Comparison of ENCODE assay signal across 25 mouse cellular contexts in genomic region chr8:103281801-103282200, GRCm38 (mm10).
A peak's percentile ranks its signal among the peaks of the same experiment; 100 is the strongest.
DNase-seq lines count a peak whose midpoint lies in the region; ATAC-seq and TF ChIP-seq lines count a peak whose summit lies in the region.
"Had no signal": no experiment of that assay in that cellular context is flagged by ENCODE, and none has a peak within 500 bp of the region (broad histone marks: within the 10 kb centered on the region; RNA-seq: fewer than 3 reads in every experiment).

No protein-coding gene starts in this region.

- H3K36me3 ChIP-seq in kidney, postnatal 0 days (ENCODE audit: insufficient read depth, low read length) = no peaks in the 10 kb centered on the region
- H3K36me3 ChIP-seq: embryonic facial prominence, embryonic 12.5 days; embryonic facial prominence, embryonic 15.5 days; hindbrain, embryonic 13.5 days; intestine, embryonic 15.5 days had no signal

- H3K4me1 ChIP-seq in kidney, postnatal 0 days (replicated peaks; ENCODE audit: insufficient read depth, low read length) = no peaks in the 10 kb centered on the region
- H3K4me1 ChIP-seq: embryonic facial prominence, embryonic 12.5 days; embryonic facial prominence, embryonic 15.5 days; hindbrain, embryonic 13.5 days; intestine, embryonic 15.5 days had no signal

- H3K4me3 ChIP-seq in kidney, postnatal 0 days (replicated peaks; ENCODE audit: low read depth, low read length) = no peak overlapping the region
- H3K4me3 ChIP-seq: embryonic facial prominence, embryonic 12.5 days; embryonic facial prominence, embryonic 15.5 days; gastrocnemius, adult 2 months; hindbrain, embryonic 13.5 days; intestine, embryonic 15.5 days had no signal

- TF ChIP-seq CTCF in kidney, postnatal 0 days (IDR thresholded peaks at IDR 0.05; ENCODE audit: low read depth) = no peak

- ATAC-seq in kidney, postnatal 0 days (replicated peaks; ENCODE audit: low FRiP score, low read depth) = no peak
- ATAC-seq: activated CD4-positive, CD25-positive, alpha-beta regulatory T cell, adult 4 months; CD4-positive, CD25-positive, alpha-beta regulatory T cell, adult 4 months; forebrain, embryonic 14.5 days; forebrain, postnatal 0 days; hindbrain, embryonic 16.5 days; intestine, embryonic 15.5 days had no signal

- no peak overlapping the region for H3K9ac ChIP-seq in kidney, postnatal 0 days (ENCODE audit: low read depth, low read length)
- H3K9ac ChIP-seq: embryonic facial prominence, embryonic 12.5 days; embryonic facial prominence, embryonic 15.5 days; forebrain, postnatal 0 days; hindbrain, embryonic 13.5 days; intestine, embryonic 15.5 days had no signal

- no peak overlapping the region; the same call in 1 of the 2 replicates for H3K27ac ChIP-seq in kidney, postnatal 0 days
- H3K27ac ChIP-seq: embryonic facial prominence, embryonic 12.5 days; embryonic facial prominence, embryonic 15.5 days; gastrocnemius, adult 2 months; hindbrain, embryonic 13.5 days; intestine, embryonic 15.5 days had no signal

- WGBS in kidney, postnatal 0 days = 21% methylated on average over 1 of the region's 1 CpGs

- no peaks in the 10 kb centered on the region for H3K27me3 ChIP-seq in kidney, postnatal 0 days (ENCODE audit: insufficient read depth, low read length)
- H3K27me3 ChIP-seq: embryonic facial prominence, embryonic 12.5 days; embryonic facial prominence, embryonic 15.5 days; hindbrain, embryonic 13.5 days; intestine, embryonic 15.5 days had no signal

- H3K4me2 ChIP-seq in kidney, postnatal 0 days (ENCODE audit: low read length) = no peak overlapping the region
- H3K4me2 ChIP-seq: embryonic facial prominence, embryonic 12.5 days; embryonic facial prominence, embryonic 15.5 days; heart, embryonic 11.5 days; hindbrain, embryonic 13.5 days; intestine, embryonic 15.5 days had no signal

- H3K9me3 ChIP-seq in kidney, postnatal 0 days (replicated peaks; ENCODE audit: low read length) = no peaks in the 10 kb centered on the region
- H3K9me3 ChIP-seq: embryonic facial prominence, embryonic 12.5 days; embryonic facial prominence, embryonic 15.5 days; hindbrain, embryonic 13.5 days; intestine, embryonic 15.5 days had no signal

- peak; percentile 10 for DNase-seq in embryo, embryonic 11 days
- DNase-seq in embryo, embryonic 10.5 days (ENCODE audit: low spot score) = no peak
- DNase-seq in kidney, postnatal 0 days (ENCODE audit: low spot score) = peak; percentile 49
- DNase-seq in kidney, postnatal 10 days = no peak
- DNase-seq in NIH3T3 (ENCODE audit: low read depth) = peak; percentile 52
- DNase-seq in spleen, postnatal 10 days (ENCODE audit: low spot score in 2 of 2) = no peak
- DNase-seq: adrenal gland, adult 8-10 months; adrenal gland, postnatal 25 days; cerebellum, adult 11-12 months; cerebellum, adult 8-10 months; cerebellum, postnatal 10 days; cerebellum, postnatal 36 days; forebrain, postnatal 0 days; gastrocnemius, adult 2 months; gastrocnemius, postnatal 14 days; heart, adult 11 months had no signal

Comparison
In these comparisons a context has a peak if more than half of its experiments do, and no peak if none do; other contexts are left out.
1. DNase-seq: peak in embryo, embryonic 11 days (single experiment), kidney, postnatal 0 days (single experiment) and NIH3T3 (single experiment); none in embryo, embryonic 10.5 days (single experiment), kidney, postnatal 10 days (single experiment) and spleen, postnatal 10 days (0 of 2).